Mouse (Mus musculus): Measurements from ENCODE around the gene Fam168b. TPM values are rescaled to one million over a fixed set of nuclear protein-coding genes. Genes with fewer than 3 reads are reported as not detected.

Fam168b gene
- polyA plus RNA-seq, 1 experiment from 2014 or later = 169 TPM

Other genes starting within 250 kb of the Fam168b start
- 64.2 and 71.8 TPM in 2 replicates for gene Plekhb2, start 6.9 kb upstream of the Fam168b start, polyA plus RNA-seq (2015; fragmentation: Nextera tagmentation; extraction: Ambion mirVana)